Mouse (Mus musculus): ENCODE measurements at regions not wholly inside any gene's neighbourhood (a gene's known extent, or its start where the extent isn't known, plus 50 kb on each side); places are given as distances from the start of the nearest gene placed in this dataset.

DNA sequence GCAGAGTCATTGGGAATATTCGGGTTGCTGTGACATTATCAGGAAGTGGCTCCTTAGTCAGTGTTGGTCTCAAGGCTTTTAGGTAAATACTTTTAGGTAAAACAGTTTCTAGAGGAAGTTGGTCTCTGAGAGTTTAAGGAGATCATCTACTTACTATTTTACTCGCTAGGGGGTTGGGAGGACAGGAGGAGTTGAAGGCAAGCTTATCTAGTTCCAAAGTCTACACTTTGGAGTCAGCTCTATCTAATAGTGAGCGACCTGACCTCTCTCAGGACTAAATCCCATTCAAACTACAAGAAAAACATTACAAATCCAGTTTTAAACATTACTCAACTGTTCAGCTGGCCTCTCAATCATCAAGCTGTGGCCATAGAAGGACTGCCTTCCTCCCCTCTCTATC lies 287.1 kb downstream of the Maf start:
- no peak for TF ChIP-seq CTCF (IDR thresholded peaks at IDR 0.05; ENCODE audit: control insufficient read depth, insufficient read depth, insufficient replicate concordance, low read depth, low read length)
- TF ChIP-seq POLR2A (IDR thresholded peaks at IDR 0.05; ENCODE audit: control insufficient read depth, low read depth, low read length): no peak

All from testis, adult 2 months (tissue).